Mouse (Mus musculus): ENCODE measurements at regions not wholly inside any gene's neighbourhood (a gene's known extent, or its start where the extent isn't known, plus 50 kb on each side); places are given as distances from the start of the nearest gene placed in this dataset.

- ATAC-seq (replicated peaks; ENCODE audit: low read depth, poor library complexity, severe bottlenecking), result peak; percentile 72
Measured at GRCm38 (mm10) chr8:115626396-115627136, 81.0 kb downstream of the Maf start.

DNA sequence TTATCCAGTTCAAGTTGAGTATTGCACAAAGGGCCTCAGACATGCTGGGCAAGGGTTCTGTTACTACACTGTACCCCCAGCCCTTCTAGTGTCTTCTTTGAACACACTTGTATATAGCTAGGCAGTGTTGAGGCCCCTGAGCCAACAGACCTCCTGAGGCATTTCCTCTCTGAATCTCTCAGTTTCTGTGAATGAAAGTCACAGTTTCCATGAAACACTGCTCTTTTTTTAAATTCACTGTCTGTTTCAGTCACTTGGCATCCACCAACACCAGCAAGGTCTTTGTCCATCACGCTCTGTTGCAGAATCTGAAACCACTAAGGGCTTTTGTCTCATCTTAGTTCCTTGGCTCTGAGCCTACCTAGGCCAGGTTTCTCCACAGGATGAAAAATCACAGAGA, 82.5 kb downstream of the Maf start:
- ATAC-seq (replicated peaks; ENCODE audit: low read depth, poor library complexity, severe bottlenecking), result no peak

DNA sequence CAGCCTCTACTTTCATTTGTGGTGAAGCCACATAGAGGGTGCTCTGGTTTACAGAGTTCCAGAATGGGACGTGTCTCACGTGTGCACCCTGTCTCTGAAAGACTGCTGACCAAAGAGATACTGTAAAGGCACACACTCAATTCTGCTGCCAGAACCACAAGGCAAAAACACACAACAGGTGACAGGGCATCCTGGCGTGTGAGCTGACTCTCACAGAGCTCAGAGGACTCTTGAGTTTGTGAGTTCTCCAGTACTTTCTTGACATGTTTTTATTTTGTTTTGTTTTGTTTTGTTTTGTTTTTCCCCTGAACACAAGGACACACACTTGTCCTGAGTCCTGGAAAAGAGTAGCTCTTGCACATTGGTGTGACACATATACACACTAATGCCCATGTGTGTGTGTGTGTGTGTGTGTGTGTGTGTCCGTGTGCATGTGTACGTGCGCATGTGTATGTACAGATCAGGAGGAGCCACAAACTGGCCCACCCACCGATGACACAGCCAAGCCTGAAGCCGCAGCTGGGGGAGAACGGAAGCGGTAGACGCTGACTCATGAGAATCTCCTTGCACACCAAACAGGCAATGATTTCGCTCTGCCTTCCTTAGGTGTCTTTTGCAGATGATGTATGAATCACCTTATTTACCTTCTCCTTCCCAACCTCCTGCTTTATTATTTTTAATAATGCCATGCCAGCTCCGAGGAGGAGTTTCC, 89.4 kb downstream of the Maf start:
- peak; percentile 96 for ATAC-seq (replicated peaks; ENCODE audit: low read depth, poor library complexity, severe bottlenecking)

GRCm38 (mm10) chr8:115616871-115617605, 90.6 kb downstream of the Maf start:
- no peak for ATAC-seq (replicated peaks; ENCODE audit: low read depth, poor library complexity, severe bottlenecking)

DNA sequence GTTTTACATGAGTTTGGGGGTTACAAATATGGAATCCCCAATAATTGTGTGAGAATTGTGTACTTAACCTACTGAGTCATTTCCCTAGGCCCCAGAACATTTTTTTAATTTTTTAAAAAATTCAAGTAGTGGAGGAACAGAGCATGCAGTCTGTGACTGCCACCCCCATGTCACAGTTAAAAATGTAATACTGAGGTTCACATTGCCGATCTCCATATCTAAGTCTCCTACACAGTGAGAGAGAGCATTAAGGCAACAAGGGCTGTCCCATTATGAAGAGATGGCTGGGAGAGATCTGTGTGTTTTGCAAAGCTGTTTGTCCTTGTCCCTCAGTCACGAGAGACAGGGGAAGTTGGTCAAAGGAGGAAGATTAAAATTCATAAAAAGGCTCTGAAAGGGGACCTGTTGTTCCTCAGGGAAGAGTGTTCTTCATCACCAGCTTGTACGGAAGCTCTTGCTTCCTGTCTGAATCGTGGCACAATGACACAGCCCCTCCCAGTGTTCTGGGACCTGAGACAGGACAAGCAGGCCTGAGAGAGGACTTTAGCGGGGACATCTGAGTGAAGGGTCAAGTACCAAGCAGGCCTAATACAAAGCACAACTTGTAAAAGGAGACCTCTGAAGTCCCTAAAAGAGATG, 93.5 kb downstream of the Maf start:
- 0 out of 2 replicates have a peak, but pooled peaks have one; percentile 26 for ATAC-seq (replicated peaks; ENCODE audit: low read depth, poor library complexity, severe bottlenecking)

DNA sequence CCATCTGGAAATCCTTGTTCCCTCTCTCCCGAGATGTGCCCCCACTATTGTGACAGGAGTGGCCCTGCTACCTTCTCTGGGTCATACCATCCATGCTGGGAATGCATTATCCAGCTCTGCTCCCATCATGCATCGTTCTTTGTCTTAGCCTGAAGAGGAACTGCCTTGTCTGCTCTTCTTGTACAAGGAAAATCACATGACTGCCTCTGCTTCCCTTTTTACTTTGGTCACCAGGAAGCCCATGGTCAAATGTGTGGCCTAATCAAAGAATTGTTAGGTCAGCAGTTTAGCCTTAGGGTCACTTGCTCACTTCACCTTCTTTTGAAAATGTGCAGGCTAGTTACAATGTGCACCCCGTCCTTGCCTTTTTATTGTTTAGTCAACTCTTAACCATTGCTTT, 95.5 kb downstream of the Maf start:
- ATAC-seq (replicated peaks; ENCODE audit: low read depth, poor library complexity, severe bottlenecking), result 0 out of 2 replicates have a peak, but pooled peaks have one; percentile 32

DNA sequence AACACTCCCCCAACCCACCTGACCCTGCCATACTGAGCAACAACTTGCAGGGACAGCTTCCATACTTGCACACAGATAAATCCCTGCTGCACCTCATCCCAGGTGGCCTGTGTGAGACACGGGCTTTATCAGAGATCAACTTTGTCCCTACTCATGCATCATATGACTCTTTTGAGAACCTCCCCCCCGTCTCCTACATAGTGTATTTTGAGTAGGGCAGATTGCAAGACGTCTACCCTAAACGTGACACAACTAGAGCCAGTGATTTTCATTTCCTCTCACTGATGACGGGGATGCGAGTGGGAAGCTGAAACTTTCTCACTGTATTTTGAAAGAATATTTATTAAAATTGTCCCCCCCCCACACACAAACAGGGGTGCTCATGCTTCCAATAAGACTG, 107.8 kb downstream of the Maf start:
- no peak for ATAC-seq (replicated peaks; ENCODE audit: low read depth, poor library complexity, severe bottlenecking)

DNA sequence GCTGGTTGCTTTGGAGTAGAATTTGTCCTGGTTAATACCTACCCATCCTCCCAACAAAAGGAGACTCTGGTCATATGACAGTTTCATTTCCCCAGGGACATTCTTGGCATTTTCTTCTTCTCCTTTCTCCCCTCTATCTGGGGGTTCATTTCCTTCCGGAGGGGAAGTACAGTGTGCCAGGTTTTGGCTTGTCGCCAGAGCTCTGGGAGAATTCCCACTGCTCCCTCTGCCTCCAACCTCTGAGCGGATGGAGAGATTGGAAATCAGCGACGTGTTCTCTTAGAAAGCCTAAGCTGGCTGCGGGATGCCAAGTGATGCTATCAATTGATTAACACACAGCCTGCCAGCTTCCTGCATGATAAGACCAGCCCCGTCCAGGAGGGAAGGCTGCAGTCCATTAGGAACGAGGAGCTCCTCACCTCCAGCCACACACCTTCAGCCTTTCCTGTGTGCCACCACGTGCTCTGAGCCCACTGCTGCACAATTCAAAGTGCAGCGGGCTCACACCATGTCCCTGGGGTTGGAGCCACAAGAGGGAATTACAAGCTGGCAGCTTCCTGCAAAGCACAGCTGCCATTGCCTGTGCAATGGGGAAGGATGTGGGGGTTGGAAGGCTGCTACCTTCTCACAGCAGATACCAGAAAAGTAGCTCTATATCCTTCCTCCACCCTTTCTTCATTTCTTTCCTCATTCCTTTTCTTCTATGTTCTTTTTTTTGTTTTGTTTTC, 110.2 kb downstream of the Maf start:
- peak; percentile 67 for ATAC-seq (replicated peaks; ENCODE audit: low read depth, poor library complexity, severe bottlenecking)

GRCm38 (mm10) chr8:115589721-115590120, 117.9 kb downstream of the Maf start:
- ATAC-seq (replicated peaks; ENCODE audit: low read depth, poor library complexity, severe bottlenecking), result no peak

DNA sequence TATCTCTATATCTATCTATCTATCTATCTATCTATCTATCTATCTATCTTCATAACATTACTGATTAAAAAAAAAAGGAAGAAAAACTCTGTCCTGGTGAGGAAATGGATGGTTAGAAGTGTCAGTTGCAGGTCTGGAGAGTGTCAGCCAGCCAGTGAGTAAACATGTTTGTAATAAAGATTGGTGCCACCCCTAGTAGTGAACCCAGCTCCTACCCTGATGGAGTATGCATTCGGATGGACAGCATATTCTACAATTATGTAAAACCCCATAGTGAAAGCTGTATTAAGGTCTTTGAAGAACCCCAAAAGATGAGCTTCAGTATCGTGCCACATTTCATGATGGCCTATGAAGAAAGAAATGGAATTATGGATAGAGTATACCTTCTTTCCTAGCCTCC, 118.5 kb downstream of the Maf start:
- ATAC-seq (replicated peaks; ENCODE audit: low read depth, poor library complexity, severe bottlenecking), result 0 out of 2 replicates have a peak, but pooled peaks have one; percentile 29

- no peak for ATAC-seq (replicated peaks; ENCODE audit: low read depth, poor library complexity, severe bottlenecking)
Measured at GRCm38 (mm10) chr8:115584311-115584907, 123.2 kb downstream of the Maf start.

DNA sequence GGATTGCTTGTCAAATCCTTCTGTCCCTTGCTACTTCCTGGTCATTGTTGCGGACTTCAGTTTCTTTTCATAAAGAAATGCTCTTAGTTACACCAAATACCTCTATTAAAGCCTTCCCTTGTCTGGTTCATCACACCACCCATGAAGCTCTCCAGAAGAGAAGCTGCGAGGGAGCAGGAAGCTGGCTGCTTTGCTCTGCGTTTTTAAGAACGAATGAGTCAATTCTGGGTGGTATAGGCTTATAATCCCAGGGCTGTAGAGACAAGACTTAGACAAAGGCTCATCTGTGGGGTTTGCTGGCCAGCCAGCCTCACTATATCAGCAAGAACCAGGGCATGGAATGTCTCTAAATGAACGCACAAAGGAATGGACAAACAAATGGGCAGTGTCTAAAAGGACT, 124.4 kb downstream of the Maf start:
- no peak for ATAC-seq (replicated peaks; ENCODE audit: low read depth, poor library complexity, severe bottlenecking)

DNA sequence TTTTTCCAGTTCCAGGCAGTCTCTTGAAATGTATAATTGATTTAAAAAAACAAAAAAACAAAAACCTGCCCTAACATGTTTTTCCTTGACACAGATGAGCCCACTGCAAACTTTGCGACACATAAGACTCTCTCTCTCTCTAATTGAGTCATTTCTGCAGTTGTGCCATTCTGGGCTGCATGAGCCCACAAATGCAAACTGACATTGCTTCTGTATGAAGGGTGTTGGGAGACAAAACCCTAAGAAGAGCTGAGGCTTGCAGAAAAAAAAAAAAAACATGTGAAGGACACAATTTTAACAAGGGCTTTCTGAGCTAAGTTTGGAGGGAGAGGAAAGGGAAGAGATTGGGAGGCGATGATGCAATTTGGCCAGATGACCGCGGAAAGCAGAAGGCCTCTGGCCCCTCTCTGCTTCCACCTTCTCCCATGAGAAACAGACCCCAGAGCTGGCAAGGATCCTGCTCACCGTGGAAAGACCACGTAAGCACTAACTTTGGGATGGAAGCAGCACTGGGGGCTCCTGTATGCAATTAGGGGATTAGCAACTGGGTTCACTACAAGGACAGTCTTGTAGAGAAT, 125.6 kb downstream of the Maf start:
- peak; percentile 60 for ATAC-seq (replicated peaks; ENCODE audit: low read depth, poor library complexity, severe bottlenecking)

- ATAC-seq (replicated peaks; ENCODE audit: low read depth, poor library complexity, severe bottlenecking), result peak; percentile 97
Measured at GRCm38 (mm10) chr8:115568394-115568793, 139.2 kb downstream of the Maf start.

- ATAC-seq (replicated peaks; ENCODE audit: low read depth, poor library complexity, severe bottlenecking), result no peak
Measured at GRCm38 (mm10) chr8:115565768-115566167, 141.8 kb downstream of the Maf start.

- no peak for ATAC-seq (replicated peaks; ENCODE audit: low read depth, poor library complexity, severe bottlenecking)
Measured at GRCm38 (mm10) chr8:115562362-115562761, 145.2 kb downstream of the Maf start.

DNA sequence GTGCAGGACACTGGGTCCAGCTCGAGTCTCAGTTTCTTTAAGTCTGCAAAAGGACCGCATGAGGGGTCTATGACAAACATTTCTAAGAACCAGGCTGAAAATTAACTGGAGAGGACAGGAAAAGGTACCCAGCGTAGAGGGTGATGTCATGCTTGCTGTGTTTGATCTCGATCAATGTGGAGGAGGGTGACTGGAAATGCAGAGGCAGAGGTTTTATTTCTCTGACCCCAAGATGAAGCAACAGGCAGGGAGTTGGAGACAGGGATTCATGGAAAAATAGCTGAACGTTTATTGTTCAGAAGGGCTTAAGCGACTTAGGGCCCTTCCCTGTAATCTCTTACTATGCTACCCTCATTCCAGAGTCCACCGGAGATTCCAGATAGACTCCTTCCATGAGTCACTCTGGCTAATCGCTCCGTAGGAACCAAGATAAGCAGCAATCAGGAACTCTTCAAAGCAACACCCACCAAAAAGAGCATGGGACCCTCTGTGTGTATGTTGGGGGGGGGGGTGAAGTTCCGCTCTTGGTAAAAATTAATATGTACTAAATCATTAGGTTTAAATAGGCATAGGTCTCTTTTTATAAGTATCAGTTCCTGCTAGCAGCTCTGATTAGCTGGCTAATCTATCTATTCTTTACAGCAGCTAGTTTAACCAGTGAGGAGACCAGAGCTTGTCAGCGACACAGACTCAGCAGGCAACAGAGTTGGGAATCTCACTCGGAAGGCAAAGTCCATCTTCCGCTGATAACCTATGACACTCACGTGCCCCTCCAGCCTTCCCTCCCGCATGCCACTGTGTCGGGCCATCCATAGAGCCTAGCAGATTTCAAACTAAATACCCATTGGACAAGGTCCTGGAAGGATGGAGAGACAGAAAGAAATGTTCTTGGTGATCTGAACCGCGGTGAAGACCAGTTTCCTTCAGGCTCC, 146.3 kb downstream of the Maf start:
- no peak for ATAC-seq (replicated peaks; ENCODE audit: low read depth, poor library complexity, severe bottlenecking)

DNA sequence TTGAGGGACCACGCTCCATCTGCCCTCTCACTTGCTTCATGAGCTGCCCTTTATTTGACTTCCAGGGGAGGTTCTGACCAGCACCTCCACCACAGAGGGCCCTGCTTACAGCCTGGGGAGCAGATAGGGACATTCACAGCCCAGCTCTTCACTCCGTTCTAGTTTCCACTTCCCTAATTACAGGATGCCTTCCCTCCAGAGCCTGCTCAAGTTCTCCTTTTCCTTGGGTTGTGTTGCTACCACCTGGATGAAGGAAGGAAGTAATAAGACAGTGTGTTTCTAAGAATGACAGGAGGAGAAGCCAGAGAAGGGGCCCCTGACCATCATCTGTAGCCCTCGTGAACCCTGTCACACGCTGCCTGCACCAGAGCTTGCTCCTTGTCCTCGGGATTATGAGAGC, 152.1 kb downstream of the Maf start:
- ATAC-seq (replicated peaks; ENCODE audit: low read depth, poor library complexity, severe bottlenecking), result peak; percentile 96

All from common myeloid progenitor, adult 5-6 weeks (primary cell).